Mouse (Mus musculus): ENCODE measurements around the gene Capn8.
"Not testable (repeated sequence)": the region's sequence is repeated elsewhere in the genome, so short reads cannot be mapped to it uniquely, and the experiment has no call there.

Capn8 gene

GRCm38 (mm10) chr1:182609701-182610335 lies 45.0 kb downstream of the Capn8 start:
- intact Hi-C loops (cut with DNase I): no loop called here

- intact Hi-C loops (cut with DNase I): loop anchor here (5.0 kb wide), 1 partner anchor 53 kb away; no protein-coding TSS in a partner anchor
These were observed 50.7 kb downstream of the Capn8 start for GRCm38 (mm10) chr1:182615465-182615864.

GRCm38 (mm10) chr1:182618200-182618947 lies 53.6 kb downstream of the Capn8 start:
- intact Hi-C loops (cut with DNase I): loop anchor here (5.0 kb wide), 1 partner anchor 56 kb away; no protein-coding TSS in a partner anchor

GRCm38 (mm10) chr1:182620470-182620869 lies 55.7 kb downstream of the Capn8 start:
- intact Hi-C loops (cut with DNase I): no loop called here

- intact Hi-C loops (cut with DNase I): no loop called here
These were observed 56.4 kb downstream of the Capn8 start for GRCm38 (mm10) chr1:182621256-182621655.

GRCm38 (mm10) chr1:182626197-182626596 lies 61.4 kb downstream of the Capn8 start:
- intact Hi-C loops (cut with DNase I): no loop called here

GRCm38 (mm10) chr1:182629228-182629627 lies 64.4 kb downstream of the Capn8 start:
- intact Hi-C loops (cut with DNase I): no loop called here

- intact Hi-C loops (cut with DNase I): no loop called here
These were observed 69.0 kb downstream of the Capn8 start for GRCm38 (mm10) chr1:182633712-182634294.

- intact Hi-C loops (cut with DNase I): no loop called here
These were observed 74.2 kb downstream of the Capn8 start for GRCm38 (mm10) chr1:182639016-182639415.

- intact Hi-C loops (cut with DNase I): no loop called here
These were observed 74.6 kb downstream of the Capn8 start for GRCm38 (mm10) chr1:182639456-182639855.

- intact Hi-C loops (cut with DNase I): no loop called here
These were observed 75.3 kb downstream of the Capn8 start for GRCm38 (mm10) chr1:182640094-182640493.

- intact Hi-C loops (cut with DNase I): no loop called here
These were observed 78.0 kb downstream of the Capn8 start for GRCm38 (mm10) chr1:182642779-182643178.

- intact Hi-C loops (cut with DNase I): not testable (repeated sequence)
These were observed 79.6 kb downstream of the Capn8 start for GRCm38 (mm10) chr1:182644418-182644817.

- intact Hi-C loops (cut with DNase I): no loop called here
These were observed 80.4 kb downstream of the Capn8 start for GRCm38 (mm10) chr1:182645211-182645668.

GRCm38 (mm10) chr1:182646796-182647195 lies 82.0 kb downstream of the Capn8 start:
- intact Hi-C loops (cut with DNase I): no loop called here

- intact Hi-C loops (cut with DNase I): loop anchor here (2.0 to 10.0 kb wide), 2 partner anchors 95 to 127 kb away; no protein-coding TSS in a partner anchor
These were observed 93.0 kb downstream of the Capn8 start for GRCm38 (mm10) chr1:182657760-182658159.

GRCm38 (mm10) chr1:182660365-182660764 lies 95.6 kb downstream of the Capn8 start:
- intact Hi-C loops (cut with DNase I): no loop called here

- intact Hi-C loops (cut with DNase I): no loop called here
These were observed 98.9 kb downstream of the Capn8 start for GRCm38 (mm10) chr1:182663671-182664070.

- intact Hi-C loops (cut with DNase I): no loop called here
These were observed 100.0 kb downstream of the Capn8 start for GRCm38 (mm10) chr1:182664841-182665240.

GRCm38 (mm10) chr1:182667281-182667680 lies 102.5 kb downstream of the Capn8 start:
- intact Hi-C loops (cut with DNase I): no loop called here

- intact Hi-C loops (cut with DNase I): no loop called here
These were observed 104.9 kb downstream of the Capn8 start for GRCm38 (mm10) chr1:182669741-182670140.

Data from adrenal gland (tissue).